Mouse (Mus musculus) stomach, embryonic 14.5 days (tissue): Measurements from ENCODE around the gene C5ar1. TPM values are rescaled to one million over a fixed set of nuclear protein-coding genes. Genes with fewer than 3 reads are reported as not detected.

Source experiments
- ATAC-seq: fragments of 200-750 bp; cut with Nextera tagmentation; 2 replicates; pipeline ENCODE4 v1.8.0; 2017; ENCODE audit warnings: low read depth, moderate TSS enrichment; ENCODE audit not compliant: insufficient number of reproducible peaks, insufficient read depth, low FRiP score
- H3K27ac ChIP-seq: fragments of 300-500 bp; sonication (generic); 2 replicates; pipeline ENCODE4 v1.5.1; 2014; ENCODE audit warnings: mild to moderate bottlenecking, low read length, moderate library complexity, mixed read lengths
- H3K27me3 ChIP-seq: fragments of 300-500 bp; sonication (generic); 2 replicates; pipeline ENCODE4 v1.6.1; 2014; ENCODE audit warnings: low read length, control low read depth, mixed read lengths; ENCODE audit not compliant: control insufficient read depth, insufficient read depth
- H3K36me3 ChIP-seq: fragments of 300-500 bp; sonication (generic); 2 replicates; pipeline ENCODE4 v1.6.1; 2014; ENCODE audit warnings: mild to moderate bottlenecking, control low read depth, low read length, moderate library complexity, mixed read lengths; ENCODE audit not compliant: control insufficient read depth, insufficient read depth
- H3K4me1 ChIP-seq: fragments of 300-500 bp; sonication (generic); 2 replicates; pipeline ENCODE4 v1.6.1; 2014; ENCODE audit warnings: low read length, control low read depth, mixed read lengths; ENCODE audit not compliant: control insufficient read depth, insufficient read depth
- H3K4me2 ChIP-seq: fragments of 300-500 bp; sonication (generic); replicated peaks from 2 replicates; pipeline ENCODE4 v1.6.1; 2014; ENCODE audit warnings: low read depth, low read length, control low read depth
- H3K4me3 ChIP-seq: fragments of 300-500 bp; sonication (generic); 2 replicates; pipeline ENCODE4 v1.5.1; 2014; ENCODE audit warnings: low read depth, low read length, control low read depth
- H3K9ac ChIP-seq: fragments of 300-500 bp; sonication (generic); replicated peaks from 2 replicates; pipeline ENCODE4 v1.6.1; 2014; ENCODE audit warnings: low read depth, mild to moderate bottlenecking, control low read depth, low read length, moderate library complexity, mixed read lengths
- H3K9me3 ChIP-seq: fragments of 300-500 bp; sonication (generic); 2 replicates; pipeline ENCODE4 v1.6.1; 2016; ENCODE audit warnings: low read depth, low read length, control low read depth; ENCODE audit not compliant: control insufficient read depth
- WGBS: fragments of 180-500 bp; shearing (Covaris S2); extraction: QIAGEN DNeasy Blood & Tissue Kit; methylation state at CpG from one replicate; pipeline ENCODE4 v1.1.7; 2014; 5-methylcytosine and 5-hydroxymethylcytosine counted together
- polyA plus RNA-seq: library from polyadenylated mRNA; unstranded; fragments of >200 nt; fragmentation: Nextera tagmentation; extraction: Ambion mirVana; gene quantifications from 2 replicates; pipeline ENCODE4 v1.2.1, GENCODE M21; 2014

C5ar1 gene
- polyA plus RNA-seq, 1 experiment from 2014 or later: 2.4 TPM

- peak within 1 kb of the TSS; percentile 60 for H3K4me3 ChIP-seq
Observed at GRCm38 (mm10) chr7:16221582-16222272, 37.6 kb downstream of the C5ar1 start, which contains the start of gene Dhx34. Gene Dhx34, minus strand, starts transcription at chr7:16222037.

GRCm38 (mm10) chr7:16213986-16214385, 45.4 kb downstream of the C5ar1 start:
- peaks cover 52% of the 10 kb centered on the region for H3K36me3 ChIP-seq

More at GRCm38 (mm10) chr7:16221582-16222272, 37.6 kb downstream of the C5ar1 start, which contains the start of gene Dhx34:
- Histone ChIP-seq H3K9ac (peak within 1 kb of the TSS; percentile 77), H3K4me1 (no peaks in the 10 kb centered on the region), H3K27me3 (no peaks in the 10 kb centered on the region), H3K36me3 (peaks cover 7% of the 10 kb centered on the region; the same call in 1 of the 2 replicates), H3K9me3 (no peaks in the 10 kb centered on the region), H3K4me2 (peak within 1 kb of the TSS; percentile 56), H3K27ac (peak within 1 kb of the TSS; percentile 77)
- ATAC-seq: peak; percentile 96
- WGBS: 1% methylated on average over 34 of the region's 34 CpGs

GRCm38 (mm10) chr7:16213196-16213595, 46.1 kb downstream of the C5ar1 start:
- Histone ChIP-seq H3K27ac (no peak overlapping the region), H3K4me1 (0 out of 2 replicates have a peak, but pooled peaks cover 7% of the 10 kb centered on the region), H3K4me3 (no peak overlapping the region), H3K27me3 (no peaks in the 10 kb centered on the region), H3K9me3 (no peaks in the 10 kb centered on the region), H3K36me3 (peaks cover 47% of the 10 kb centered on the region), H3K4me2 (no peak overlapping the region), H3K9ac (no peak overlapping the region)
- WGBS: 82% methylated on average over 6 of the region's 6 CpGs
- ATAC-seq: no peak

More at GRCm38 (mm10) chr7:16213986-16214385, 45.4 kb downstream of the C5ar1 start:
- H3K9ac ChIP-seq: no peak overlapping the region
- 89% methylated on average over 9 of the region's 9 CpGs for WGBS
- no peak overlapping the region for H3K27ac ChIP-seq
- no peaks in the 10 kb centered on the region for H3K27me3 ChIP-seq
- no peaks in the 10 kb centered on the region for H3K9me3 ChIP-seq
- H3K4me2 ChIP-seq: no peak overlapping the region
- H3K4me3 ChIP-seq: no peak overlapping the region
- H3K4me1 ChIP-seq: 0 out of 2 replicates have a peak, but pooled peaks cover 3% of the 10 kb centered on the region
- no peak for ATAC-seq

GRCm38 (mm10) chr7:16210862-16211365, 48.4 kb downstream of the C5ar1 start:
- Histone ChIP-seq H3K4me2 (no peak overlapping the region), H3K4me3 (no peak overlapping the region), H3K27me3 (no peaks in the 10 kb centered on the region), H3K9me3 (no peaks in the 10 kb centered on the region), H3K36me3 (peaks cover 43% of the 10 kb centered on the region), H3K27ac (no peak overlapping the region), H3K4me1 (0 out of 2 replicates have a peak, but pooled peaks cover 7% of the 10 kb centered on the region), H3K9ac (no peak overlapping the region)
- 69% methylated on average over 12 of the region's 12 CpGs for WGBS
- no peak for ATAC-seq

- 64% methylated on average over 21 of the region's 21 CpGs for WGBS
- peaks cover 36% of the 10 kb centered on the region for H3K36me3 ChIP-seq
Observed at GRCm38 (mm10) chr7:16208781-16209665, 50.3 kb downstream of the C5ar1 start.

GRCm38 (mm10) chr7:16207496-16207895, 51.8 kb downstream of the C5ar1 start:
- Histone ChIP-seq H3K4me3 (no peak overlapping the region), H3K9me3 (no peaks in the 10 kb centered on the region), H3K9ac (no peak overlapping the region), H3K4me2 (no peak overlapping the region), H3K4me1 (0 out of 2 replicates have a peak, but pooled peaks cover 7% of the 10 kb centered on the region), H3K27me3 (no peaks in the 10 kb centered on the region), H3K27ac (no peak overlapping the region), H3K36me3 (peaks cover 25% of the 10 kb centered on the region)
- no peak for ATAC-seq
- WGBS: 84% methylated on average over 10 of the region's 10 CpGs

More at GRCm38 (mm10) chr7:16208781-16209665, 50.3 kb downstream of the C5ar1 start:
- ATAC-seq: no peak
- Histone ChIP-seq H3K27me3 (no peaks in the 10 kb centered on the region), H3K9ac (no peak overlapping the region), H3K4me1 (0 out of 2 replicates have a peak, but pooled peaks cover 7% of the 10 kb centered on the region), H3K4me3 (no peak overlapping the region), H3K9me3 (no peaks in the 10 kb centered on the region), H3K4me2 (no peak overlapping the region), H3K27ac (peak overlapping the region; percentile 58)

- no peak overlapping the region for H3K9ac ChIP-seq
- H3K27me3 ChIP-seq: no peaks in the 10 kb centered on the region
- H3K4me1 ChIP-seq: 0 out of 2 replicates have a peak, but pooled peaks cover 7% of the 10 kb centered on the region
- 88% methylated on average over 7 of the region's 7 CpGs for WGBS
- no peak overlapping the region for H3K4me3 ChIP-seq
- no peak overlapping the region for H3K4me2 ChIP-seq
- peaks cover 27% of the 10 kb centered on the region for H3K36me3 ChIP-seq
- no peak for ATAC-seq
- H3K9me3 ChIP-seq: no peaks in the 10 kb centered on the region
- no peak overlapping the region for H3K27ac ChIP-seq
Observed at GRCm38 (mm10) chr7:16207076-16207475, 52.3 kb downstream of the C5ar1 start.

- no peak overlapping the region for H3K4me3 ChIP-seq
- H3K27me3 ChIP-seq: no peaks in the 10 kb centered on the region
- WGBS: 76% methylated on average over 8 of the region's 9 CpGs
- H3K4me2 ChIP-seq: no peak overlapping the region
- H3K9ac ChIP-seq: no peak overlapping the region
- no peak overlapping the region for H3K27ac ChIP-seq
- no peak for ATAC-seq
- peaks cover 18% of the 10 kb centered on the region for H3K36me3 ChIP-seq
- no peaks in the 10 kb centered on the region for H3K9me3 ChIP-seq
- H3K4me1 ChIP-seq: 0 out of 2 replicates have a peak, but pooled peaks cover 7% of the 10 kb centered on the region
Observed at GRCm38 (mm10) chr7:16204791-16205190, 54.5 kb downstream of the C5ar1 start.
